Mouse (Mus musculus) cerebellum, adult 9-10 months (tissue): Measurements from ENCODE around the gene Pheta2.
A peak's percentile ranks its signal among the peaks of the same experiment; 100 is the strongest.

Source experiments
- DNase-seq: peaks from one replicate; pipeline ENCODE4 v3.0.0; 2022

Gene Pheta2

DNA sequence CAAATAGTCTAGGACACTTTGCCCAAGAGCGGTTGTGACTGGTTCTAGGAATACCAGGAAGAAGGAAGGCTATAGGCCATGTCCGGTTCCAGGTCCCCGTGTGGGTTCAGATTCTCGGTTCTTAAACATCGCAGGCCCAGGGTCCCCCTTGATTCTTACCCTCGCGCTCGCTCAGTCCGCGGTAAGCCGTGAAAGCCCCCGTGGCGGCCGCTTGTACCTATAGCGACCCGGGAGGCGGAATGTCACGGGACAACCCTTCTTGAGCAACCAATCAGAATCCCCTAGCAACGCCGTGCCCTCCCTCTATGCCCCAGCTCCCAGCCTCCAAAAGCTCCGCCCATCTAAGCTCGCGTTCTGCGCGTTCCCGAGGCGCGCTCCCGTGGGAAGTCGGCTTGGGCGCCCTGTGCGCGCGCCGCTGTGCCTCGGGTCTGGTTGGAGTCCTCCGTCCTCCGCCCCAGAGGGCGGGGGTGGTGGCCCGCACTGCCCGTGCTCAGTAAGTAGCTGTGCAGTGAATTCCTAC lies at the start of gene Pheta2, which contains the start of the genes Naga and Smdt1:
TSS of gene Pheta2 (plus strand) at position 350 of the 520 bp plus-strand sequence.
TSS of gene Naga (minus strand) at position 333 of the 520 bp plus-strand sequence.
TSS of gene Smdt1 (plus strand) at position 367 of the 520 bp plus-strand sequence.
- DNase-seq, result peak; percentile 96

DNA sequence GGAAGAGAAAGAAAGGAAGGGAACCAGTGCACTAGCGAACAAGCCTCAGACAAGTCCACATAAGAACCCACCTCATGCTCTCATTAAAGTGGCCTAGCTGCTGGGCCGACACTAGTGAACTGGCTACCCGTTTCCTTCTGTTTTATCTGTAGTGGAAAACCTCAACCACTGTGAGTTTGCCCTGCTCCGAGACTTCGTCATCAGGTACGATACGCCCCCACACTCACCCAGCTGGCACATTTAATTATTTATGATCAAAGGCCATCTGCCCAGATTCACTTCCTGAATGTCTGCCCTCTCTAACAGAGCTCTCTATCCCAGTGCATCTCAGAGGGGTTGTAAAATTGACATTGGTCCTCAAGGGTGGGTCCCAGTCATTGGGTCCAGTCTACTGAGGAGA lies 48.5 kb upstream of the Pheta2 start:
- no peak for DNase-seq

DNA sequence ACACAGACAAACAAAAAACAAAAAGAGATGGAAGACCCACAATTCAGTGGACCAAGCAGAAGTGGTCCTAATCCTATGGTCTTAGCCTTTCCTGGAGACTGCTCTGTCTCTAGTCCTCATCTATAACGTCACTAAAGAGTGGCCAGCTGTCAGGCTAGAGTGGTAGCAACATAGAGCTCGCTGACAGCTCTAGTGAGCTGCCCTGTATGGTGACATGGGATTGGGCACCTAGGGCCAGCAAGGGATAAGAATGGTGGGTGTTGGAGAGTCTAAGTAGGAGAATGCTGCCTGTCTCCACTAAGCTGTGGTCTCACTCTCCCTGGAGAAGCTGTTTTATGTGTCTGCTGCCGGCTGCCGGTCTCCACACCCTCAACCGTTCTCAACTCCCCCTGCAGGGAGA lies 45.9 kb upstream of the Pheta2 start:
- DNase-seq, result no peak

DNA sequence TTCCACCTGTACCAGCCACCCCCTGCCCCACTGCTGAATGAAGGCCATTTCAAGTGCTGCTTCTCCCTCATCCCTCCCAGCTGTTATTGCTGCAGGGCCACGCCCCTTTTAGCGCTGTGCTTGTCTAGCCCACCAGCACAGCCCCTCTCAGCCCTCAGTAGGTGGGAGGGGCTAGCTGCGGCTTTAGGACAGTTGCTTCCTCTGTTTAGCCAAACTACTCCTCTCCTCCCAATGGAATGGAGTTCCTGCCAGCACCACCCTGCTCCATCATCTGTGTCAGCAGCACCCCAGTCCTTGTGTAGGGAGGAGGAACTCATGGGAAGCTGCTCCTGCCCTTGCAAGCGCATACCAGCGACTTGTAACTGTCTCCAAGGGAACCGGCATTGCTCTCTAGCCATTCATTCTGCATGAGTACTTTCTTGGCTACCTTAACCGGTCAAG lies 45.5 kb upstream of the Pheta2 start:
- DNase-seq, result no peak

DNA sequence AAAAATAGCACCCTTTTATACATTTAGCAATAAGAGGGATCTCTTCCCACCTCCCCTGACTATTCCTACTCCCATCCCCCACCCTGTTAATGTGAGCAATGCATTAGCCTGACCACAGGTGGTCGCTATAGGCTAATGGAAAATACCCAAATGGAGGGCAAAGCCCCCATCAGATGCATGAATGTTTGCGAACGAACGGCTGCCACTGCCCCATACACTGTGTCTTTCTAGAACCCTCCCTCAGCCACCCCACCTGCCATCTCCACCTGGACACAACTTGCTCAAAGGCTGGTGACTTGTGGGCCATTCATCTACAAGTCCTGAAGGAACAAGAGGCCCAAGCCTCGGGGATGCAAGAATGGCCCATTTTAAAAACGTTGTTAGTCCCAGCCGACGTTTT lies 44.7 kb upstream of the Pheta2 start:
- peak; percentile 46 for DNase-seq

DNA sequence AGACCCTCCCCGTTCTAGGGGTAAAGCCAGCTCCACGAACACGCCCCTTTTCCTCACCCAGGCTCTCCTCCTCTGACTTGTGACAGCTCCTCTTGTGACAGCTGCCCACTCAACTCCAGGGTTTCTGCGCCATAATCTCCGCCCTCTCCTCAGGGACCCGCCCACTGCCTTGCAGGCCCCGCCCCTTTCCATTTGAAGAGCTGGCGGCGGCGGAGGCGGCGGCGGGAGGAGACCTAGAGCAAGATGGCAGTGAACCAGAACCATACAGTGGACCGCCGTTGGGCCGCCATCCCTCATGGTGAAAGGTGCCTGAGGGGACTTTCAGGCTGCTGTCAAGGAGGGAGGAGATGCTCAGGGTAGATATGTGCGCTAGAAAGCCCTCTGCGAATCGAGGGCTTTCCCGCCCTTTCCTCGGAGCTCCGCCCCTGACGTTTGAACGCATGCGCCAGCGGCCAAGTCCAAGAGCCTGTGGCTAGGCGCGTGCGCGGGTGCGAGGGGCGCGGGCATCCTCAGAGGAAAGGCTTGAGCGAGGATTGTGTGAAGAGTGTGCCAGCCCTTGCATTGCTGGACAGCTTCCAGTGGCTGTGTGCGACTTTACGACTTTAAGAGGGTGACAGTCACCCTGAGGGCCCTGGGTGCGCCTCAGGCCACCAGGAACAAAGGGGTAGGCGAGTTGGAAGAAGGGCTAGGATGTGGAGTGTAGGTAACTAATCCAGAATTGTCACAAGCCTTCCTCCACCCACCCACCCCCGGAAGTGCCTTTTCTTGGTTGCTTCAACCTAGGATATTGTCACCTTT lies 39.8 kb upstream of the Pheta2 start, which contains the start of gene Wbp2nl:
TSS of gene Wbp2nl (plus strand) at position 191 of the 798 bp plus-strand sequence.
- DNase-seq, result no peak

DNA sequence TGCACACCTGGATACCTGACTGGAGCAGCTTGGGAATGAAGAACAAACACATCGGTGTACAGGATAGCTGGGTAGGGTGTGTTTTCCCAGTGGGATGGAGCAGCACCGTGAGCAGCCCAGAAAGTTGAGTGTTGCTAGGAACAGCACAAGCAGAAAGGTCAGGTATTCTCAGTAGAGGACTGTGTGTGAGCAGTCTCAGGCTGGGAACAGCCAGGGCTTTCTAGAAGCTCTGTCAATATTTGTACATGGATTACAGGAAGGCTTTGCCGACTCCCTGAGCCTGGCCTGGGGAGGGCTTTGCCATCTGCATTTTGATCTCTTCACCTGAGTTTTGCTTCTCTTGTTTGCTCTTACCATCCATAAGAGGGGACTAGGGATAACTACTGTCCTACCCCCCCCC lies 31.6 kb upstream of the Pheta2 start:
- DNase-seq, result no peak

DNA sequence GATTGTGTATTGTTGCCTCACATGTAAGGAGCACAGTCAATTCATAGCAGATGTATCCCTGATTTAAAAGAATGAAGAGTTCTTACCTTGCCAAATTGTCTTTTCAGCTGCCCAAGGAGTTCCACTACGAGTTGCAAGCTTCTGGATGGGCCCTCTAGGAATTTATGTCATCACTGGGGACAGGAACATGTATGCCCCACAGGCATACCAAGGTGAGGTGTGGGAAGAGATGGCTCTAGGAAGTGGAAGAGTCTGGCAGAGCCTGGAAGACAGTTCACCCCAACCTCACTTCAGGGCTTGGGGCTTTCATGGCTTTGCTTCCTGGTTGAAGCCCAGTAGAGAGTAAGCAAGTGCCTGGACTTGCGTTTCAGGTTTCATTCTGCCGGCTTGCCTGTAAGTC lies 30.3 kb upstream of the Pheta2 start:
- no peak for DNase-seq

DNA sequence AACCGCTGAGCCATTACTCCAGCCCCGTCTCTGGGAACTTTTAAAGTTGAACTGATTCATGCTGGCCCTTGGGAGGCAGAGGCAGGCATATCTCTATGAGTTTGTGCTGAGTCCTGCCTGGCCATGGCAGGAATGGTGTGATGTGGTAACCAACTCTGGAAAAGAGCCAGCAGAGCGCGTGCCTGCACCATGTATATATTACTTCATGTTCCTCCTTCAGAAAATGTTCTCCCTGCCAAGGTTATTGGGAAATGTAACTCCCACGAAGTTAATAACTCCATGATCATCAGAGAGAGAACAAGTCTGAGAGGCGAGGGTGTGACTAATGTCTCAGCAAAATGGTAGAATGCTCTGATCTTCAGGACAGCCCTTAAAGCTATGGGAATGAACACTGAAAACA lies 20.9 kb upstream of the Pheta2 start:
- no peak for DNase-seq

DNA sequence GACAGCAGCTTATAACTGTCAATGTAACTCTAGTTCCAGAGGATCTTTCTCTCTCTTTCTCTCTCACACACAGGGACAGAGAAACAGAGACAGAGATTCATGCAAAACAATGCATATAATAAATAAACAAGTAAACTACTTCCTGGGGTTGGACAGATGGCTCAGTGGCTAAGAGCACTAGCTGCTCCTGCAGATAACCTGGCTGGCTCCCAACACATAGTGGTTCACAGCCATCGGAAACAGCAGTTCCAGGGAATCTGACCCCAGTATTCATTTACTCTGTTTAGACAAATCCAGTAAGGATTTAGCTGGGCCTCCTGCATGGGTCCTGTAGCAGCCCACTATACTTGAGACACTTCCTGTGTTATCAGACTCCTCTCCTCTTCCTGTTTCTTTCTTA lies 19.1 kb upstream of the Pheta2 start:
- no peak for DNase-seq

DNA sequence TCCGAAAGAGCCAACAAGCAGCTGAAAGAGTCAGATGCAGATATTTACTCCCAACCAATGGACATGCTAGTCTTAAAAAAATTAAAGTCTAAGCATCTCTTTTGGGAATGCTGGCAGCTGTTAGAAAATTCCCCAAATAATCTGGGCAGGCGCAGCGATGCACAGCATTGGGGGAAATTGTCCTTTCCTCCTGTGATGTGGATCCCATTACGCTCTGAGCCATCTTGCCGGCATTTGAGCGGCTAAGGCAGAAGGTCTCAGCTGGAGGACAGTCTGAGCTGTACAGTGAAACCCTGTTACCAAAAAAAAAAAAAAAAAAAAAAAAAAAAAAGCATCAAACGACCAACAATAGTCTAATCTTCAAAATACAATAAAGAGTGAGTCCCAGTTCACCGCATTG lies 16.5 kb upstream of the Pheta2 start:
- DNase-seq, result no peak

DNA sequence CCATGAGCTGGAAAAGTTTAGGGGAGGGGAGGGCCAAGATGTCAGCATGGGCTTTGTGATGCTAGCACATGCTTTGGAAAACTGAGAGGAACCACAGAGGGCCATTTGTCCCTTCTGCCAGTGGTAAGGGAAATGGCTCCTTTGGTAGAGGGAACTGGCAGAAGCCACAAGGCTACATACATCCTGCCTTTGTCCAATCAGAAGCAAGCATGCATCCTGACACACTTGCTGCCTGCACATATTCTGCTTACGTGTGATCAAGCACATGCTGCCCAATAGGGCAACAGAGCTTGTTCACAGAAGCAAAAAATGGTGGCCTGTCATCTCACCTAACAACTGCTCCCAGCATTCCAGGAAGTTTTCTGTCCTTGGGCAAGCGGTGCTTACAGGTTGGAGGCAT lies 13.4 kb upstream of the Pheta2 start:
- DNase-seq, result no peak

DNA sequence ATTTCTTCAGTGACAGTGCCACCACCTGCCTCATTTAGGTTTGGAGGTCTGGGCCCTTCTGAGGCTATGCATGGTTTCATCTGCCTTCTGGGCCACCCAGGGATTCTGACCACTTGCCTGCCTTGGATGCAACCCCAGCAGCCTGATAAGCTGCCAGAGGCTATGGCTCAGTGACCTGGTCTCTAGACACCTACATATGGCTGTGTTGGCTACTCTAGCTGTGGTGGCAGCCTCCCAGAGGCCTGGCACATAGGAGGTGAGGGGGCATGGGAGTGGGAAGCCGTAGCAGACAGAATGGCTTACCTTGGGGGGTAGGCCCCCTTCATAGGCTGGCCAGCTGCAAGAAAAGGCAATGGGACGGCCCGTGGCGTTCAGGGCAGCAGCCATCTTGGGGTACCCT lies 3.5 kb upstream of the Pheta2 start:
- peak; percentile 74 for DNase-seq

DNA sequence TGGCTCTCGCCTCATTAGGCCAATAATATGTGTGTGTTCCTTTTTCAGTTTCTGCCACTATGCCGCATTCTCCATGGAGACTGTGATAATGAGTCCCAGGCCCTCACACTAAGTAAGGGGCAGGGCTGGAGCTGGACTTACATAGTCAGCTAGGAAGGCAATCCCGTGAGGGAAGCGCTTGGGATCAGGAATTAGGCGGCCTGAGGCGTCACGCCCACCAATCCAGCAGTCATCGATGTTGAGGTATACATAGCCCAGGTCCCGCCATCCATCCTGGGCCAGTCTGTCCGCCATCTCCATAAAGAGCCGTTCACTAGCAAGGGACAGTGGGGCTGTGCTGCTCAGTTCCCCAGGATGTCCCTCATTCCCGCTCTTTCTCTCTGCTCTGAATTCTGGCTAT lies 2.1 kb upstream of the Pheta2 start:
- peak; percentile 27 for DNase-seq

DNA sequence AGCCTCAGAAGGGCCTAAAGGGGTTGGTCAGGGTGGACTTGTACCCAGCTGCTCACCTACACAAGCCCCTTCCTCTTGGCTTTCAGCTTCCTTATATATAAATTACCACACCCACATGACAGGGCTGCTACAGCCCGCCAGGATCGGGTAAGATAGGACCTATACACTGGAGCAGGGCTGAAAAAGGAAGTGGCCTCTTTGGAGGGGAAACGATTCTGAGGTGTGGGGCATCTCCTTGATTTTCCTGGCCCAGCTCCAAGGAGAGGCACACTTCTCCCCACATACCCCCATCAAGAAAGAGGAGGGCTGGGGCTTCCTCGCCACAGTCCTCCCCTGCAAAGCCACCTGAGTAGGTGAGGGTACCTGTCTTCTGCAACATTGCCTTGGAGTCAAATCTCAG lies 867 bp upstream of the Pheta2 start:
- DNase-seq, result peak; percentile 45

DNA sequence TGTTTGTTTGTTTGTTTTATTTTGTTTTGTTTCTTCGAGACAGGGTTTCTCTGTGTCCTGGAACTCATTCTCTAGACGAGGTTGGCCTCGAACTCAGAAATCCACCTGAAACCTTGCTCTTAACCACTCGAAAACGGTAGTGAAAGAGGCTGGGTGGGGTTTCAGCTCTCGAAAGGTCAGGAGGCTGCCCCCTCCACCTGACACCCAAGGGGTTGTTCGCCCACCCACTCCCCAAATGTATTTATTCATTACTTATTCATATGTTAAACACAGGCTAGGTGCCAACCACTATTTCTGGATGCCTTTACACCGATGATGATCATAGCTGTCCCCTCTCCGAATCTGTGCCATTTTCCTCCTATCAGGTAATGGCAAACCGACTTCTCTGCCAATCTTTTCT lies 408 bp downstream of the Pheta2 start:
- peak; percentile 59 for DNase-seq

DNA sequence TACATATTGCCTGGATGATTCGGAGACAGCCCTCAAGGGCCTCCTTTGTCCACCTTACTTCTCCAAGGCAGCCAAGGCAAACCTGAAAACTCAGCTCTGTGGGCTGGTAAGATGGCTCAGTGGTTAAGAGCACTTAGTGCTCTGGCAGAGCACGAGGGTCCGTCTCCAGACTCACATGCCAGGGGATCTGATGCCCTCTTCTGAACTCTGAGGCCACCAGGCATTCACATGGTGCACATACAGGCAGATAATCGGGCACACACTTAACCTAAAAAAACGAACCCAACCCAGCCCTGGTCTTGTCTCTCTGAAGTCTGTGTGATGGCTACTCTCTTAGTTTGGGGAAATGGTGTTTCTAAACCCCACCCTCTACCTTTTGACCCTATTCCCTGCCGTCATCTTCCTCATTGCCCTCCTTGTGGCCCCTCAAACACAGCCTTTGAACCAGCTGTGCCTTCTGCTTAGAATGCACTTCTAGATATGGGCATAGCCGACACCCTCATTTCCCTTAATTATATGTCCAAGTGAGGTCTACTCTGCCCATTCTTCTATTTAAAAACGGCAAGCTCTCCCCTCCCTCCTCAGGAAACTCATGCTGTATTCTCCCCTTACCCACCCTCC lies 1.0 kb downstream of the Pheta2 start:
- peak; percentile 39 for DNase-seq

DNA sequence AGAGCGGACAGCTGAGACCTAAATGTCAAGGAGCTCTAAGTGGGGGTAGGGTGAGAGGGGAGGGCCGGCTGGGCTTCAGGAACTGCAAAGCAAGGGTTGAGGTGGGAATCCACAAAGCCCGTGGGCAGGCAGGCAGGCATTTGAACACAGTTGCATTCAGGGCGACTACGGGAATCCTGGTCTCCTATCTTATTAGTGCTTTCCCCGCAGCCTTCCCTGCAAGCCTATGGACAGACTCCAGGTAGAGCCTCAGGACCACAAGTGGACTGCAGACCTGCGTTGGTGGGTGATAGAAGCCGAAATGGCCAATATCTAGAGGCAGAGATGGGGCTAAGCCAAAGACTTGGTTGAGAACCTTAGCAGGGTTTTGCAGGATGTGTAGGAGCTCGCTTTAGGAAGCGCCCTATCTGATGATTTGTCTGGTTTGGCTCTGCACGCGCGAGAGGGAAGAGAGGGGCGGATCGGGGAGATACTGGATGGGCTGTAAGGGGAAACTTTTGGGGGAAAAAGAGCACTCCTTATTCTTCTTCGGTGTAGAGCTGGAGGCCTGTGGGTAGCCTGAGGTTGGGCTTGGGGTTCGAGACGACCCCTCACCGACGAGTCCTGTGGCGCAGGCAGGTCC lies 1.8 kb downstream of the Pheta2 start:
- DNase-seq, result peak; percentile 47

DNA sequence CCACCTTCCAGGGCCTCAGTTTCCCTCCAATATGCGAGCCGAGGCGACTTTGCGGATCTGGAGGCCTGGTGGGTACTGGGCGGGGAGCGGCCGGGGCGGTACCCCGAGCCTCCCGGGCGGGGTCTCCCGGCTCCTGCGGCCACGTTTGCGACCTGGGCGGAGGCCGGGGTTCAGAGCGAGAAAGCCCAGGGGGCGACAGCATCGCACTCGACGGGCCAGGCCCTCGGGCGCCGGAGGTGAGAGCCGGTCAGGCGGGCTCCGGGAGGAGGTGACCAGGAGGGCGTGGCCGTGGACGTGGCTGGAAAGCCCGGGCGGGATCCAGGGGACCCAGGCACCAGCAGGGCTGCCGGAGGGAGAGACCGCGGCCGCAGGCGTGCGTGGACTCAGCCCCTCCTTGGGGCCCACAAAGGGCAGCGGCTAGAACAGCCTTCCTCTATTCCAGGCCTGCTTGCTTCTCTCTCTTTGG lies 2.3 kb downstream of the Pheta2 start:
- DNase-seq, result no peak

DNA sequence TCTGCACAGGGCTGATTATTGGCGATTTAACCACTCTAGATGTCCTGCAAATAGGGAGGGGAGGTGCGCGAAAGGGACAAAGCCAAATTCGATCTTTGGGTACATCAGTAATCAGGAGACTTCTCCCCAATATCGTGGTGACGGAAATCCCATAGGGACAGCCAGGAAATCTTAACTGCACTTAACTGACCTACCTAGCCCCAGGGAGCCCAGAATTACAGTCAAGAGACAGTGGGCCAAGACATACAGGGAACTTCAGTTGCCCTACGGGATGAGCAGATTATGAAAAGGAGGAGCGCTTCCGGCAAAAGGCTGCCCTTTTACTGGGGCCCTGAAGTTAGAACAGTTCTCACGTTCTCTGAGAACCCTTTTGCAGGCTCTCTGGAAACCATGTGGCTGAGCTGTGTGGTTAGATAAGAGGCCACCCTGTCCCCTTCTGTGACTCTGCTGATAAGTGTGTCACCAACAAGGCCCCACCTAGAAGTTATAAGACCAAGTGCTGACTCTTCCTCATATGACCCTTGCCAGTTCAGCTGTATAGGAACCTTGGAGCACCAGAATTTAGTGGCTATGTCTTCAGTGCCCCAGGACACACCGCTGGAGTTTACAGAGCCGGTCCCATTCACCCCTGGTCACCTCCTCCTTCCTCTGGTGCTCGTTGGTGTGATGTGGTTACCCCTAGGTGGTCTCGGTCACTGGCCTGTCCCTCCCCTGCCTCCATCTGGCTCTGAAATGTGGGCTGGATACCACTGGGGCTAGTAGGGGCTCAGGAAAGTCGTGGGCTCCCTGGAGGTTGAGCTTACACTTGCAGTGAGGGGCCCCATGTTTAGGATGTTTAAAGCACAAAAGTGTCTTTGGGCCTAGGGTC lies 3.2 kb downstream of the Pheta2 start:
- DNase-seq, result no peak

DNA sequence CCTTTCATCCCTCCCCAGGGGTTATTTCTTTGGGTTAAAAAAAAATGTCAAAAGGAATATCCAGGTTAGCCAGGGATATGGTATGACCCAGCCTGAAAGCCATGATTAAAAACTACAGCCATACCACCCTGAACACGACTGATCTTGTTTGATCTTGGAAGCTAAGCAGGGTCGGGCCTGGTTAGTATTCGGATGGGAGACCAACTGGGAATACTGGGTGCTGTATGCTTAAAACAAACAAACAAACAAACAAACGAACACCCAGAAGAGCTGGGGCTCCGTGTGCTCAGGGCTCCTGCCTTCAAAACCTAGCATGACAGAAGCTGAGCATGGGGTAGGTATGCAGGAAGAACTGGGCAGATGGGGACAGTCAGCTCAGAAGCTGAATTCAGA lies 3.8 kb downstream of the Pheta2 start:
- DNase-seq, result no peak
